Mouse (Mus musculus): Measurements from ENCODE around the gene Klhdc8b.

The Klhdc8b gene

GRCm38 (mm10) chr9:108481520-108482210, 20.3 kb upstream of the Klhdc8b start:
- no peak for DNase-seq (ENCODE audit: low read depth)

- no peak for DNase-seq (ENCODE audit: low read depth)
Measured at GRCm38 (mm10) chr9:108480813-108481519, 19.6 kb upstream of the Klhdc8b start.

- DNase-seq (ENCODE audit: low read depth) = no peak
Measured at GRCm38 (mm10) chr9:108479721-108480351, 18.5 kb upstream of the Klhdc8b start, which contains the start of gene Lamb2. Lamb2 (plus strand) TSS chr9:108479736.

GRCm38 (mm10) chr9:108479241-108479640, 17.9 kb upstream of the Klhdc8b start:
- DNase-seq (ENCODE audit: low read depth) = no peak

- no peak for DNase-seq (ENCODE audit: low read depth)
Measured at GRCm38 (mm10) chr9:108478638-108479156, 17.3 kb upstream of the Klhdc8b start.

GRCm38 (mm10) chr9:108474528-108474927, 13.1 kb upstream of the Klhdc8b start:
- DNase-seq (ENCODE audit: low read depth) = no peak

GRCm38 (mm10) chr9:108469845-108470244, 8.5 kb upstream of the Klhdc8b start:
- no peak for DNase-seq (ENCODE audit: low read depth)

- no peak for DNase-seq (ENCODE audit: low read depth)
Measured at GRCm38 (mm10) chr9:108469430-108469829, 8.0 kb upstream of the Klhdc8b start.

GRCm38 (mm10) chr9:108466219-108466618, 4.8 kb upstream of the Klhdc8b start:
- DNase-seq (ENCODE audit: low read depth) = no peak

GRCm38 (mm10) chr9:108463713-108464112, 2.3 kb upstream of the Klhdc8b start:
- no peak for DNase-seq (ENCODE audit: low read depth)

- no peak for DNase-seq (ENCODE audit: low read depth)
Measured at GRCm38 (mm10) chr9:108462192-108462591, 811 bp upstream of the Klhdc8b start.

- DNase-seq (ENCODE audit: low read depth) = no peak
Measured at GRCm38 (mm10) chr9:108461675-108462074, 294 bp upstream of the Klhdc8b start.

- peak; percentile 76 for DNase-seq (ENCODE audit: low read depth)
Measured at GRCm38 (mm10) chr9:108460319-108461178, 832 bp downstream of the Klhdc8b start, which contains the start of gene Ccdc71. Ccdc71 (plus strand) TSS chr9:108460527.

- DNase-seq (ENCODE audit: low read depth) = no peak
Measured at GRCm38 (mm10) chr9:108459939-108460318, 1.5 kb downstream of the Klhdc8b start.

- no peak for DNase-seq (ENCODE audit: low read depth)
Measured at GRCm38 (mm10) chr9:108456953-108457352, 4.4 kb downstream of the Klhdc8b start.

- no peak for DNase-seq (ENCODE audit: low read depth)
Measured at GRCm38 (mm10) chr9:108455747-108456571, 5.4 kb downstream of the Klhdc8b start.

- DNase-seq (ENCODE audit: low read depth) = no peak
Measured at GRCm38 (mm10) chr9:108454429-108454828, 7.0 kb downstream of the Klhdc8b start.

- DNase-seq (ENCODE audit: low read depth) = no peak
Measured at GRCm38 (mm10) chr9:108453458-108453857, 7.9 kb downstream of the Klhdc8b start.

GRCm38 (mm10) chr9:108452911-108453310, 8.5 kb downstream of the Klhdc8b start:
- no peak for DNase-seq (ENCODE audit: low read depth)

- DNase-seq (ENCODE audit: low read depth) = peak; percentile 89
Measured at GRCm38 (mm10) chr9:108452291-108452906, 9.0 kb downstream of the Klhdc8b start.
